ENCODE assay signal across 8 mouse cellular contexts in the genomic region with DNA sequence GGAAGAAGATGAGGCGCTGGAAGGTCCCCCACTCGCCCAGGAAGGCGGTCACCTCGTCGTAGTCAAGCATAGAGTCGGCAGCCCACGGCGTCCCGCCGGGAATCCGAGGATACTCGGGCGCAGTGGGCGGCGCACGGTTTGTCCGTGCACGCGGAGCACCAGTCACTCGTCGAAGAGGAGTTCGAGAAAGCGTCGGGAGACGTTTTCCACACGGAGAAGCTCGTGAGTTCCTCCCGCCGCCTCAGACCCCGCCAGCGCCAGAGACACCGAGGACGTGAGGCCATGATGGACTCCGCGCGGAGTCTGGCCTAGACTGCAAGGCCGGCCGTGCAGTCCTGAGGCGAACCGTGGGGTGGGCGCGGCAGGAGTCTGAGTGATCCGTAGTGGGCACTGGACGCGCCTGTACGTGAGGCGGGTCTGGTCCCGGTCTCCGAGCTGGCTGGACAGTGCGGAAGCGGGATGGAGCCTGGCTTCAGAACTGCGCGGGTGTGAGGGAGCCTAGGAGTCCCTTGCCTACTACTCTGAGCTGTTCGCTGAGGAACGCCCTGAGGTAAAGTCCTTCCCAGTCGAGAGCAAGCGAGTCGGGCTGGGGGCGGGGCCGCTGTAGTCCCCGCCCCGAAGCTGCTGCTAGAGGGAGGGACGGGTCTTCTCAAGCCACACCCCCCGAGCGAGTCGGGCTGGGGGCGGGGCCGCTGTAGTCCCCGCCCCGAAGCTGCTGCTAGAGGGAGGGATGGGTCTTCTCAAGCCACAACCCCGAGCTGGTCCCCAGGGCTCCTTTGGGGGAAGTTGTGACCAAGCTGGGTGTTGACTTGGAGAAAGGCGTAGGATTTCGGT. TPM values are rescaled to one million over a fixed set of nuclear protein-coding genes. Genes with fewer than 3 reads are reported as not detected.
A peak's percentile ranks its signal among the peaks of the same experiment; 100 is the strongest.
DNase-seq lines count a peak whose midpoint lies in the region; ATAC-seq and TF ChIP-seq lines count a peak whose summit lies in the region.

Slc22a21 (minus strand) TSS at position 545 of the 834 bp plus-strand sequence.

- DNase-seq in 3134 (ENCODE audit: extremely low read depth, insufficient read length, low spot score) (peak; percentile 87), liver (peak; percentile 93)
- peak; percentile 91 for DNase-seq in embryonic facial prominence, embryonic 14.5 days (ENCODE audit: low spot score)
- peak; percentile 55 for DNase-seq in heart, adult 8-10 months (ENCODE audit: low spot score)
- DNase-seq in kidney, adult 8-10 months = peak; percentile 79 to 84
- DNase-seq in monocyte, adult 2 months (ENCODE audit: low read depth in 1 of 2, low spot score in 2 of 2) = peak; percentile 59 to 80
- peak; percentile 53 to 66 for DNase-seq in spleen, postnatal 14 days (ENCODE audit: low spot score in 2 of 2)

- peak; percentile 94 for ATAC-seq in embryonic facial prominence, embryonic 14.5 days (ENCODE audit: low read depth)

- TF ChIP-seq CTCF in bone marrow, adult 2 months (IDR thresholded peaks at IDR 0.05; ENCODE audit: control insufficient read depth, insufficient read depth, low read length) = no peak

- peaks cover 6% of the 10 kb centered on the region; the same call in 1 of the 2 replicates for H3K27me3 ChIP-seq in embryonic facial prominence, embryonic 14.5 days (replicated peaks; ENCODE audit: control insufficient read depth, insufficient read depth, low read length)

- H3K27ac ChIP-seq in bone marrow, adult 2 months (ENCODE audit: control insufficient read depth, insufficient read depth, low read depth, low read length, poor library complexity) = peak within 1 kb of the TSS; percentile 42; the same call in 1 of the 2 replicates
- 0 out of 2 replicates have a peak within 1 kb of the TSS, but pooled peaks have one; percentile 58 for H3K27ac ChIP-seq in embryonic facial prominence, embryonic 14.5 days (replicated peaks; ENCODE audit: low read depth, low read length)

- peak within 1 kb of the TSS; percentile 76 for H3K4me3 ChIP-seq in bone marrow, adult 2 months (replicated peaks; ENCODE audit: control insufficient read depth, low read depth, low read length)
- peak within 1 kb of the TSS; percentile 58 for H3K4me3 ChIP-seq in embryonic facial prominence, embryonic 14.5 days (ENCODE audit: low read depth, low read length)

- H3K36me3 ChIP-seq in embryonic facial prominence, embryonic 14.5 days (ENCODE audit: control insufficient read depth, insufficient read depth, low read length) = no peaks in the 10 kb centered on the region

- under 1% methylated on average over 73 of the region's 73 CpGs for WGBS in bone marrow, adult 2 months
- 2% methylated on average over 50 of the region's 73 CpGs for WGBS in embryonic facial prominence, embryonic 14.5 days

- TF ChIP-seq POLR2A in bone marrow, adult 2 months (IDR thresholded peaks at IDR 0.05; ENCODE audit: borderline replicate concordance, control insufficient read depth, low read depth, low read length) = peak; percentile 35; the same call in 1 of the 2 replicates

- peak within 1 kb of the TSS; percentile 93 for H3K4me2 ChIP-seq in embryonic facial prominence, embryonic 14.5 days (ENCODE audit: low read depth, low read length)

- peak within 1 kb of the TSS; percentile 73 for H3K9ac ChIP-seq in embryonic facial prominence, embryonic 14.5 days (ENCODE audit: low read depth, low read length)

- H3K4me1 ChIP-seq in bone marrow, adult 2 months (ENCODE audit: control insufficient read depth, insufficient read depth, low read length) = no peaks in the 10 kb centered on the region; the same call in none of the 2 replicates
- 0 out of 2 replicates have a peak, but pooled peaks cover 6% of the 10 kb centered on the region for H3K4me1 ChIP-seq in embryonic facial prominence, embryonic 14.5 days (ENCODE audit: control insufficient read depth, insufficient read depth, low read length)

- H3K9me3 ChIP-seq in embryonic facial prominence, embryonic 14.5 days (ENCODE audit: control insufficient read depth, low read length) = no peaks in the 10 kb centered on the region

RNA-seq across cellular contexts. Expression of gene Slc22a21, which starts in this region (rescaled TPM):
- 3.1 and 6.3 TPM in 2 replicates for polyA plus RNA-seq in bone marrow, adult 2 months (2011; ENCODE audit: insufficient read depth, insufficient read length, low replicate concordance, missing spikeins)
- 4.0 and 4.9 TPM in 2 replicates for polyA plus RNA-seq in embryonic facial prominence, embryonic 14.5 days (2014; fragmentation: Nextera tagmentation; extraction: Ambion mirVana)
- 1 to 10 TPM; 1.8 to 2.0 (median 1.9) TPM for total RNA-seq in heart, adult 8-10 months (2022)

Comparison
In these comparisons a context has a peak if more than half of its experiments do, and no peak if none do; other contexts are left out.
1. Peak in every context shown above with its lines: DNase-seq, ATAC-seq, H3K4me3 ChIP-seq and H3K27ac ChIP-seq.